Mouse (Mus musculus) layer of hippocampus, postnatal 14 days (tissue): ENCODE measurements around the gene Ddx24. TPM values are rescaled to one million over a fixed set of nuclear protein-coding genes. Genes with fewer than 3 reads are reported as not detected.
A peak's percentile ranks its signal among the peaks of the same experiment; 100 is the strongest.
"Not testable (repeated sequence)": the region's sequence is repeated elsewhere in the genome, so short reads cannot be mapped to it uniquely, and the experiment has no call there.

Experiments
- DNase-seq, 2 experiments: peaks; one replicate each; pipeline ENCODE4 v3.0.0; 2021 to 2022; ENCODE audit warnings: low spot score in 2 of 2, mixed read lengths in 1 of 2
- long read RNA-seq, 2 experiments: library from polyadenylated mRNA; stranded (forward); transcript quantifications; one replicate each; pipeline ENCODE4 v2.0.0; 2021
- total RNA-seq, 2 experiments: library from RNA; stranded (reverse); gene quantifications; 2 replicates each; pipeline ENCODE4 v1.2.3; 2021

Gene Ddx24
- total RNA-seq, result 100 to 1,000 TPM; 166 to 196 TPM
- long read RNA-seq, experiment 1, transcript Ddx24-201 (9 exons, 2,850 nt), result major isoform, 189 of 236 reads
- long read RNA-seq, experiment 1, partial matches to known transcripts, result 19 of 236 reads
- long read RNA-seq, experiment 1, other reads (novel, unspliced or antisense), result 24 of 236 reads
- long read RNA-seq, experiment 2, full-length matches to known transcripts, result 233 of 267 reads
- long read RNA-seq, experiment 2, partial matches to known transcripts, result 19 of 267 reads
- long read RNA-seq, experiment 2, other reads (novel, unspliced or antisense), result 15 of 267 reads

DNA sequence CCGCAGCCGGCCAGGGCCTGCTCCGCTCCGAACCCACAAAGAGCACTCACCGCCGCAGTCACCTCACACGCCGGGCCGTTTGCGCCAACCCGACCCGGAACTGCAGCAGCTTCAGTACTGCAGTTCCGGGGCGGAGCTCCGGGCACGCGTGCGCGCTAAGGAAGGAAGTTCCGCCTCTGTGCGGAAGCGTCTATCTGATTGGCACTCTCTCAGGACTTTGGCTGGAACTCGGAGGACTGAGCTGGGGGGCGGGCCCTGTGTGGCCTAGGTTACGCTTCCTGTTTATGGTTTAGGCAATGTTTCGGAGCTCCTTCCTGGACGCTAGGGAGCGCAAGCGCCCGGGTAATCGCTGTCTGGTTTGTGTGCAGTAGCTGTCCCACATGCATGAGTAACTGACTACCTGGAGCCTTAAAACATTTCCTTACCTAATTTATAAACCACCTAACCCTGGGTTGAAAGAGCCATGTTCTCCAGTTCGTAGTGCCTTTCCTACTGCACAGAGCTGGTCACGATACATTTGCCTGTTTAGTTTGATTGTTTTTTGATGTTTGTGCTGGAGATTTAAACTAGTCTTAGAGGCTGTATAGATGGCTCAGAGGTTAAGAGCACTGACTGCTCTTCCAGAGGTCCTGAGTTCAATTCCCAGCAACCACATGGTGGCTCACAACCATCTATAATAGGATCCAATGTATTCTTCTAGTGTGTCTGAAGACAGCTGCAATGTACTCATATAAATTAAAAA lies at the start of gene Ddx24:
TSS of gene Ddx24 (minus strand) at position 102 of the 742 bp plus-strand sequence.
- peak; percentile 95 to 99 for DNase-seq

DNA sequence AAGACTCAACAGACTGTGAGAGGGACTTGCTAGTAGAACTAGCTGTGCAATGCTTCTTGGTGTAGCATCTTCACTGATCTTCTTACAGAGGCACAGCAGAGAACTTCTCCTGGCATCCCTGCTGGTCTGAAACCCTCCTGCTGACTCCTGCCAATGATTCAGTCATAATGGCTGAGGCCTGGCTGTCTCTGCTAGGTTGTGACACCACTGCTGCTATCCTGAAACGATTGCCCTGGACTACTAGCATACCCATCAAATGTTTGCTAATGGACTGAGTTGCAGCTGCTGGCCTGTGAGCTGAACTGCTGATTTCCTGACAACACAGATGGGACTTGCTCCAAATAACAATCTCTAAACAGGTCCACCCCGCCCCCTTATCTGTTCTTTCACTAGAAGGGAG lies 48.9 kb upstream of the Ddx24 start:
- DNase-seq, result no peak

DNA sequence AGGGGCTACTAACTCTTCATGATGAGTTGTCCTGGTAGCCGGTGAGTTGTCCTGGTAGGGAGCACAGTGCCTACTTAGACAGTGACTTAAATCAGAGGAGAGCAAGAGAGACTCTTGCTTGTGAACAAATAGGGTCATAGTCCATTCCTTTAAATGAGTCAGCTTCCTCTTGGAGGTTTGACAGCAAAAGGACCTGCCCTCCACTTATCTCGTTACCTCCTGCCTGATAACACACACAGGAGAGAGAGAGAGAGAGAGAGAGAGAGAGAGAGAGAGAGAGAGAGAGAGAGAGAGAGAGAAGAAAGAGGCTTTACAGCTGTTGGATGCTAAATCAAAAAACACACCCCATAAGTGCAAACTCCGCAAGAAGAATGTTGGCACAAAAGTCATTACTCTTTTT lies 31.5 kb upstream of the Ddx24 start, which contains the start of gene Ifi27l2b:
TSS of gene Ifi27l2b (minus strand) at position 84 of the 400 bp plus-strand sequence.
- DNase-seq, result no peak

DNA sequence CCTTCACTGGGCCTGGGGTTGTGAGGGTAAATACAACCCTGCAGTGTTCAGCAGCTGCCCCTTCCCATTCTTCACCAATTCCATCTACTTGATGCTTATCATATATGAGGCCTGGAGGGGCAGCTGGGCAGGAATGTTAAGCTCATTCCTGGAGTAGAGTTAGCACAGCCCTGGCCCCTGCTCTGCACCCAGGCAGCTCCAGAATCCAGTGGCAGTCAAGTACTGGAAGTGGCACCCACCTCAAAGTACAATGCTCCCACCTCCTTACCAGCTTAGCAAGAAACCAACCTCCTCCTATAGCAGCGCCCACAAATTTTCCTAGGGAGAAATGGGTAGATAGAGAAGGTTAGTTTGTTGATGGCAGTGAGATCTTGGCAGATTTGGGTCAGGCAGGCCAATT lies 31.1 kb upstream of the Ddx24 start:
- not testable (repeated sequence) for DNase-seq

DNA sequence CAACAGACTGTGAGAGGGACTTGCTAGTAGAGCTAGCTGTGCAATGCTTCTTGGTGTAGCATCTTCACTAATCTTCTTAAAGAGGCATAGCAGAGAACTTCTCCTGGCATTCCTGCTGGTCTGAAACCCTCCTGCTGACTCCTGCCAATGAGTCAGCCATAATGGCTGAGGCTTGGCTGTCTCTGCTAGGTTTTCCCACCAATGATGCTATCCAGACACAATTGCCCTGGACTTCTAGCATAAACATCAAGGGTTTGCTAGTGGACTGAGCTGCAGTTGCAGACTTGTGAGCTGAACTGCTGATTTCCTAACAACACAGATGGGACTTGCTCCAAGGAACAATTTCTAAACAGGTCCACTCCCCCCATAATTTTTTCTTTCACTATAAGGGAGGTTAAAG lies 27.7 kb upstream of the Ddx24 start:
- DNase-seq, result no peak

DNA sequence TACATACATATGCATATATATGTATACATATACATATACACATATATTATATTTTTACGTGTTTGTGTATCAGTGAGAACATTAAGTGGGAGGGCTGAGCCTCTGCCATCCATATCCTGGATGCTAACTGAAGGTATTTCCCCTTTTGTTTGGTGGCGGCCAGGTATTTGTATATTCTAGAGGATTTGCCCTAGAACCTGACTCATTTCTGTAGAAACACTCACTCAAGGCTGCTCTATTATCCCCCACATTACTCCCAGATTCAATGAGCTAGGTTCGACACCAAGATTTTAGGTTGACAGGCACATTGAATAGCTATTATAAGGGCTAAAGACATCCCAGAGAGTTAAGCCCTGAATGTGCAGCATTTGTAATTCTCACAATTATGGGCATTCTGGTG lies 19.4 kb upstream of the Ddx24 start:
- DNase-seq, result no peak

DNA sequence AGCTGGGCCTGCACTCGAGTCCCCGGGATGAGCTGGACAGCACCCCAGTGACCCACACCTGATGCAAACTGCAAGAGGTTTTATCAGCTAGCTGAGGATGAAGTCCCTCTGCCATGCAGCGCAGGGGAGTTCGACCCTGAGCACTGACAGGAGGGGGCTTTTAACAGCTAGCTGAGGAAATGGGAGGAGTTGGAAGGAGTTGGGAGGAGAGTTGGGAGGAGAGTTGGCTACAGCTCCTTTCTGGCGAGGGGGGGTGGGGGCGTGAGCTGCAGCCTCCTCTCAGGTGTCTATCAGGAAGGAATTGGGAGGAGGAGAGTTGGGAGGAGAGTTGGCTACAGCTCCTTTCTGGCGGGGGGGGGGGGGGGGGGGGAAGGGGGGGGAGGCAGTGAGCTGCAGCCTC lies 18.6 kb upstream of the Ddx24 start:
- DNase-seq, result not testable (repeated sequence)

DNA sequence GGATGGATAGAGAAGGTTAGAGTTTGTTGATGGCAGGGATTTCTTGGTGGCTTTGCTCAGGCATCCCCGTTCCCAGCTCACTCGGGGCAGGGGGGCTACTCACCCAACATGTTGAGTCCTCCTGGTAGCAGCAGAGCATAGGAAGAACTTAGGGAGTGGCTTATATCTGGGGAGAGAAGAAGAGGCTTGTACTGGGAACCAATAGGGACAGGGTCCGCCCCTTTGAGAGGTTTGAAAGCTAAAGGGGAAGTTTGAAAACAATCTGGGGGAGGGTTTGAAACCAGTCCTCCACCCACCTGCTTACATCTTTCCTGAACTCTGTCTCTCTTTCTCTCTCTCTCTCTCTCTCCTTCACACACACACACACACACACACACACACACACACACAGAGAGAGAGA lies 17.9 kb upstream of the Ddx24 start, which contains the start of gene Ifi27l2a:
TSS of gene Ifi27l2a (minus strand) at position 157 of the 400 bp plus-strand sequence.
- DNase-seq, result no peak

DNA sequence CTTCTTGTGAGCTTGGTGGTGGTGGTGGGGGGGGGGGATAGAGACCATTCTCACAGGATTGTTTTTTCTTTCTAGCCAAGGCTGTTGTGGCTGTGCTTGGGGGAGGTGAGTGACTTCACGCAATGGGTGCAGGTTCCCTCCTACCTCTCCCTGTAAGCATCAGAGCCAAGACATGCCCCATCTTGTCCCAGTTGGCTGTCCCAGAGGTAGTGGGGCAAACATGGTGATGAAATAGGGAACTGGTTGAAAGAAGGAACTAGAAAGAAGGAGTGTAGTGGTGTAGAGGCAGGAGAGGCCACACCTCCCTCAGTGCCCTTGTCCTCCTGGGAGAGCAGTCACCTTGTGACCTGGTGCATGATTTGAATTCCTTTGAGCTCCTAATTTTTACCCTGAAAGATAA lies 12.0 kb upstream of the Ddx24 start:
- no peak for DNase-seq

DNA sequence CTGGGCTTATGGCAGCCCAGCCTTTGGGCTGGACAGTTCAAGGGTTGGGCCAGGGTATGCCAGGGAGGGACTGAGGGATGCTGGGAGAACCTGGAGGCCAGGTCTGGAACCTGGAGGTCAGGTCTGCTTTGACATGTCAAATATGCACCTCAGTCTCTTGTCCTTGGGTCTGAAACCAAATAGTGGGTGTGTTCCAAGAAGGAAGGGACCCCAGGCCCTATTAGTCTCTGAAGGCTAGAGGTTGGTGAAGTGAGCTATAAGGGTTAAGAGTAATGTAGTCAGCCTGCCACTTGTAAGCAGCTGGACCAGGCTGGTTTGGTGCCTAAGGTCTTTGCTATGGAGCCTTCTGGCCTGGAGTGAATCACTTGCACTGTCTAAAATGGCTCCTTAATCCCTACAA lies 9.2 kb upstream of the Ddx24 start:
- DNase-seq, result no peak

DNA sequence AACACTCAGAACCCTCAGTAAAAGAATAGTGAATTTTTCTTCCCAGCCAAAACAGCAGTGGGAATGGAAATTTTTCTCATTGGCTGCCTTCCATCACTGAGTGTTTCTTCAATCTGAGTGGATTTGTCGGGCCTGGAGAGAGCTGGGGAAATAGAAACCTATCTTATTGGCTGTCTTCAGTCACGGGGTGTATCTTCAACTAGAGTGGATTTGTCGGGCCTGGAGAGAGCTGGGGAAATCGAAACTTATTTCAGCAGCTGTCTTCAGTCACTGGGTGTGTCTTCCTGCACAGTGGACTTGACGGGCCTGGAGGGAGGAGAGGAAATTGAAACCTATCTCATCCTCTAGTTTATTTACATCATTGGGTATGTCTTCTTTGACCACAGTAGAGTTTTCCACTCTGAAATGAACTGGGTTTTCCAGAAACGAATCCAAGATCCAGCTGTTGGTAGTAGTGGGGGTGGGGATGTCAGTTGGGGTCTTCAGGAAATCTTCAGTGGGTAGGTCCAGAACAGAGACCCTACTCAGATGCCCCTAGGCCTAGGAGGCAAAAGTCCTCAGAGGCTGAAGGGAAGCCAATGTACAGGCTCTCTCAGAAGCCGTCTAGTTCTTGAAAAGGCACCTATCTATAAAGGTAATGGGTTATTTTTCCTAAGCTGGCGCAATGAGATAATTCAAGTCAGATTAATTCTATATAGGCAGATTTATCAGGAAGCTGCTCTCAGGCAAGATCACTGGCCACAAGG lies 8.5 kb upstream of the Ddx24 start, which contains the start of gene Ifi27:
TSS of gene Ifi27 (plus strand) at position 226 of the 746 bp plus-strand sequence.
- peak in 1 of 2 experiments; percentile 67 for DNase-seq

DNA sequence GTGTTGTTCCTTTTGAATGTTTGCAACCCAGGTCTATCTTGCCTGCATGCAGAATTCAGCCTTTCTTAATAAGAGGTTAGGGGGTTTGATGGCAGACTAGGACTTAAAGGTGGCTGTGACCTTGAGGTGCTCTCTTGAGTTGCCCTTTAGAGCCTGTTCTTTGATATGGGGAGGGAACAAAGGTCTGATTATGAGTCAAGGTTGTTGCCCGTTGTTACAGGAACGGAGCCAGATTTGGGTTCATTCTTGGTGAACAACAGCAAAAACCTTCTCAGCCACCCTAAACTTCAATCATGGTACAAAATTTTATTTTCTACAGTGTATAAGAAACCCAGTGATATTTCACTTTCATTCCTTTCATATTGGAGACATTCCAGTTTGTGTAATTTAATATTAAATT lies 7.8 kb upstream of the Ddx24 start:
- DNase-seq, result no peak

DNA sequence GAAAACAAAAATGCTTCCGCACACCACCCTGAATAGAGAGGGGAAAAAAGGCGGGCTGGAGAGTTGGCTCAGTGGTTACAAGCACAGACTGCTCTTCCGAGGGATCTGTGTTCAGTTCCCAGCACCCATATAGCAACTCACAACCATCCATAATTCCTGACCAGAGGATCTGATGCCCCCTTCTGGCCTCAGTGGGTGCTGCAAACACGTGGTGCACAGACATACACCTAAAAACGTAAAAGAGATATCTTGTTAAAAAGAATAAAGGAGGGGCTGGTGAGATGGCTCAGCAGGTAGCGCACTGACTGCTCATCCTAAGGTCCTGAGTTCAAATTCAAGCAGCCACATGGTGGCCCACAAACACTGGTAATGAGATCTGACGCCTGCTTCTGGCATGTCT lies 1.1 kb upstream of the Ddx24 start:
- no peak for DNase-seq

DNA sequence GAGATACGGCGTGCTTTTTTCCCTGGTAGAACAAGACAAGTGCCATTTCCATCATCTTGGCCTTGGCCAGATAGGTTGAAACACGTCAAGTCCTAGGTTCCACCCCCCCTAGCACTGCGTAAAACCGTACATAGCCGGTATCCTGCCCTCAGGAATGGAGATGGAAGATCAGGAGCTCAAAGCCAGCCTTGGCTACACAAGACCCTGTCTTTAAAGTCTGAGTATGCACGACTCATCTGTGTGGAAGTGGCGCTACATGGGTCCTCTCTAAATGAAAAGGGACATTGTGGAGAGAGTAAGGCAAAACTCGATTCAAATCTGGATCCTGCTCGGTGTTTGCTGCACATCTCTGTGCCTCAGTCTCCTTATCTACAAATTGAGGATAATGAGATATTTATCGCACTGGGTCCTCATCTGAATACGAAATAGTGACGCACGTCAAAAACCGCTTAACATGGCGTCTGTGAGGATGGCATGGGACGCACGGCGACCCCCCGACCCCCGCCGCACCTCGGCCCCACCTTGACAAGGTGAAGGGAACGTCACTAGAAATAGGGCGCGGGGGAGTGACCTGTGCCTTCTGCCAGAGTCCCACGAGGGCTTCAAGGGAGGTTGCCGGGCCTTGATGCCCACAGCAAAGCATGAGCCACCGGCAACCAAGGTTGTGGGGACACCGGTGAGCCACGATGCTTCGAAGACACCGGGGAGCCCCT lies 458 bp downstream of the Ddx24 start:
- no peak for DNase-seq

DNA sequence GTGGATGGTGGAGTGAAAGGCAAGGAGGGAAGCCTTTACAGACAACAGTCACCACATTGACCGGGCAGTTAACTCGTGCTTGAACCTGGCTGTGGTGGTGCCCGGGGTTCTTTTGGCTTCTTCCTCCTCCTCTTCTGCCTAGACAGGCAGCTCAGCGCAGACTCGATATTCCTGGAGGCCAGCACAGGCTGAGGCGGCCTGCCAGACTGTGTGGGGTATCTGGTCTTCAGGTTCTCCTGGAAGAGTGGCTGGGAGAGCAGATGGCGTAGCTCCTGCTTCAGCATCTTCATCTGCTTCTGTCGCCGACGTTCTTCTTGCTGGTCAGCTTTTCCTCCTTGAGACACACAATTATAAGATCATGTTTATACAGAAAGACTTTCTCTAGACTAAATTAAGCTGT lies 17.5 kb downstream of the Ddx24 start:
- no peak for DNase-seq

DNA sequence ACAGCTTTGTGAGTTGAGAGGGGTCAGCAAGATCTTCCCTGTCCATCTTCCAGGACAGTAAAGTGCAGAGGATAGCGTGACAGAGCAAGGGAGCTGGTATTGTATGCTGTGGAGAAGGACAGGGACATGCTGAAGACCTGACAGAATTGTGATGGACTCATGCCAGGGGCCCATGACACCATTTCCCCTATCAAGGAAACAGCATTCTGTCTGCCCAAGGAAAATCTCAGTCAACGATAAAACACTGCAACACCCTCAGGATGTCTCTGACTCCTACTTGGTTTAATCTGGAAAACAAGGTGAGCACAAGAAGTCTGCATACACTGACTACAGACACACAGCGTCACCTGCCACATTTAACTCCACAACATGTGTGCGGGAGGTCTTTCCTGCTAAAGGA lies 17.9 kb downstream of the Ddx24 start, which contains the start of gene 9330161L09Rik:
TSS of gene 9330161L09Rik (minus strand) at position 101 of the 400 bp plus-strand sequence.
- DNase-seq, result no peak

DNA sequence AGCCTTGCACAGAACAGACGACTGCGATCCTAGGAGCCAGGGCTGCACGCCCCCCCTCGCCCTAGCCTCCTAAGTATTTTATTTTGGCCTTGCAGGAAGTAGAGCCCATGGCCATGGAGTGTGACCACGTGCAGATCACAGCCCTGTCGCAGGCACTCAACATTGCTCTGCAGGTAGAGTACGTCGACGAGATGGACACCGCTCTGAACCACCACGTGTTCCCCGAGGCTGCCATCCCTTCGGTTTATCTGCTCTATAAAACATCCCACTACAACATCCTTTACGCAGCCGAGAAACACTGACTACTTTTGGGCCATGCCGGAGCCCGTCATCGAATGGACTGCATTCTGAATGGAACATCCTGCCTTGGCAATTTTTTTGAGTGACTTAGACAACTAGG lies 21.5 kb downstream of the Ddx24 start:
- DNase-seq, result no peak

DNA sequence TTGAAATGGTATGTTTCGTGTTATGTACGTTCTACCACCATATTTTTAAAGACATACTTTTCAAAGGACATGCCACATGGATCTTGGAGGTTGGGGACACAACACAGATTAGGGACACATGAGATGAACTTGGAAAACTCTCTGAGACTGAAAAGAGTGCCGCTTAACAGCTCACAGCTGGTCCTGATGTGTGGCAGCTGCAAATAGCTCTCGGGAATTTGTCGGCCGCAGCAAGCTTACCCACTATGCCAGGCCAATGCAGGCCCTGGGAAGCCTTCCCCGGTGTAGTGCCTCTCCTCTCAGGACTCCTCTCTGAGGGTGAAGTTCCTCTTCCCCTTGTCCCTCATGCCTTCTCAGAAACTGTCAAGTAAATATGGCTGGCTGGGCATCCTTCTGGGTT lies 28.9 kb downstream of the Ddx24 start:
- no peak for DNase-seq

DNA sequence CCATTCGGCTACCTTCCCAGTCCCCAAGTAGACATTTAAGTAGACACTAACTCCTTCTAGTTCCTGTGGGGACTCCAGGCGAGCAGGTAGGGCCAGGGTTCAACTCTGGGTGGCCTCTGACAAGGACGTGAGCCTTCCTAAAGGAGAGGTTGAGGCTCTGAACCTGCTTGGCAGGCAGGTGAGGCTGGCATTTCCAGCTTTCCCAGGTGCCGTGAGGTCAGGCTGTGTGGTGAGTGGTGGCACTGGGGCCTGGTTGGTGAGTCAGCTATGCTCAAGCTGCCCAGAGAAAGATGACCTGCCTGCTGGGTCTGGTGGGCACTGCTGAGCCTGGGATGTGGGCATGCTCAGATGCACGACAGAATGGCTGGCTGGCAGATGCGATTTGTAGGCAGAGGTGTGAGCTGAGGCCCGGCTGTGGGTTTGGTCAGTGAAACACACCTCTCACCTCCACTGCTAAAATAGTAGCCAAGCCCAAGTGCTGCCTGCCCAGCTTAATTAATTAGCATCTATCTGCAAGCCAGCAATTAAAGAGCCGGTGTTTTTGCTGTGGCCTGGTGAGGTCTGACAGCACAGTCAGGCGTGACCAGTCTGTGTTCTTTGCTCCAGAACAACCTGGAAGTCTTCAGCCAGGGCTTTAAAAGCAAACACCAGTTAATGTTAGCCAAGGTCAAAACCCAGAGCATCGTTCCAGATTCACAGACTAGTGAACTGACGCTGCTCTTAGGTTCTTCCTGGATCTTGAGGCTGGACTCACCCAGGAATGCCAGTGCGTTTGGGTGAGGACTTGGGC lies 29.9 kb downstream of the Ddx24 start:
- no peak for DNase-seq

DNA sequence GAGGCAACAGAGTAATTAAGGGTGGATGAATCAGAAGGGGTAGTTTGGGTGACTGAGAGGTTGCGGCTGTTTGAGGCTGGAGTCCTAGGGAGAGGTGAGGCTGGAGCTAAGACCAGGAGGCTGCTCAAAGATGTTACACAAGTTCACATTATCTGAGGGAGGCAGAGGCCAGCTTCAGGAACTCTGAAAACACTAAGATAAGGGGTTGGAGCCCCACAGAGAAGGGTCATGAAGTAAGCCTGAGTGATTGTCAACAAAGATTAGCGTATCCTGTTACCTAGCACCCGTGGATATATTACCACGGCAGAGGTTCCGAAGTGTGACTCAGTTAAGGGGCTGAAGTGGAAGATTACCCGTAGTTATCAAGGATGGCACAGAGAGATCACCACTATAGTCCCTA lies 32.1 kb downstream of the Ddx24 start:
- DNase-seq, result no peak
